Mouse (Mus musculus): ENCODE measurements around the gene Rnf103. TPM values are rescaled to one million over a fixed set of nuclear protein-coding genes. Genes with fewer than 3 reads are reported as not detected.

The Rnf103 gene
- total RNA-seq, 2 experiments from 2014 or later, result 11.5 to 11.9 TPM

- ATAC-seq (replicated peaks; ENCODE audit: low FRiP score, poor library complexity, severe bottlenecking), result no peak
These were observed 5.7 kb upstream of the Rnf103 start for GRCm38 (mm10) chr6:71487966-71488365.

DNA sequence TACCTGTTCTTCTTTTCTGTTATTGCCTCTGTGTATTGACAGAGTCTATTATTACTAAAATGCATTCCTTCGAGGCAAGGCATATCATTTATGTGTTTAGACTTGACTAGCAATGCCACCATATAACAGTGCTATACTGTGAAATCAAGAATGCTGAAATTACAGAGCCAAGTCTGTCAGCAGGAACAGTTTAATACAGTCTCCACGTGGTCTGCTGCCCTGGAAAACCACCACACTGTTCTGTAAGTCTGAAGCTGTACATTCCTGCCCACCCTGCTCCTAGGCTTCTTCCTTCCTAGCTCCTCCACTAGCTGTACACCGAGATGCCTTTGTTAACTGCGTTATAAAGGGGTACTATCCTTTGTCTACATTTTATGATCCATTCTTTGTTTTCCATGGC is 1.6 kb upstream of the Rnf103 start:
- no peak for ATAC-seq (replicated peaks; ENCODE audit: low FRiP score, poor library complexity, severe bottlenecking)

GRCm38 (mm10) chr6:71492756-71493674 is 679 bp upstream of the Rnf103 start:
- ATAC-seq (replicated peaks; ENCODE audit: low FRiP score, poor library complexity, severe bottlenecking), result no peak

- ATAC-seq (replicated peaks; ENCODE audit: low FRiP score, poor library complexity, severe bottlenecking), result peak; percentile 64
These were observed 787 bp downstream of the Rnf103 start for GRCm38 (mm10) chr6:71494341-71495020.

- ATAC-seq (replicated peaks; ENCODE audit: low FRiP score, poor library complexity, severe bottlenecking), result no peak
These were observed 6.9 kb downstream of the Rnf103 start for GRCm38 (mm10) chr6:71500575-71500974.

DNA sequence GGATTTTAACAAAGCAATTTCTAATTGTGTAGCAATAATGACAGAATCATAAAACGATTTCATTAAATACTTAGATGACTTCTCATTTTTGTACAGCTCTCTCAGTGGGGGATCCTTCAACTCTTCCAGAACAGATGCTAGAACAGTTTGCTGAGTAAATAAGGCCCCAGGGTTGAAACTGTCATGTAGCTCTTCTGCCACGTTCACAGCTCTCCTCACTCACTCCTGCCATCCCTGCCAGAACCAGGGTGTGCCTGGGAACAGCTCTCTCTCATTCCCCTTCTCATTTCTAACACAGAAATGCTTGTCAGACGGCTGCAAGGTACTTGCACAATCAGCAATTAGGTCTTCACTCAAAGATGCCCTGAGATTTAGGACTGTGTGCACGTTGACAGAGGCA is 9.3 kb downstream of the Rnf103 start:
- no peak for ATAC-seq (replicated peaks; ENCODE audit: low FRiP score, poor library complexity, severe bottlenecking)

DNA sequence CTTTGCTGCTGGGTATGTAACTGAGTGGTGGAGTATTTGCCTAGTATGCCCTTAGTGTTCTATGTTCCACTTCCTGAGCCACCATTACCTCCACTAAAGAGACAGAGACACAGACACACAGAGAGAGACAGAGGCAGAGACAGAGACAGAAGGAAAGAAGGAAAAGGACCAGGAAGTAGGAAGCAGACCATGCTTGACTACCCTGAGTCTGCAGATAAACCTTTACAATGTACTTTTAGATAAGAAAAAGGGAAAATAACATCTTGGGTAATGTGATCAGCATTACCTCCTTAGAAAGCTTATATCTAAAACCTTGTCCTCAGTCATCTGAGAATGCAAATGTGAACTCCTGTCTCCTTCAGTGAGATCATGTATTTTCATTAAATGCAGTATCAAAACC is 10.0 kb downstream of the Rnf103 start:
- no peak for ATAC-seq (replicated peaks; ENCODE audit: low FRiP score, poor library complexity, severe bottlenecking)

DNA sequence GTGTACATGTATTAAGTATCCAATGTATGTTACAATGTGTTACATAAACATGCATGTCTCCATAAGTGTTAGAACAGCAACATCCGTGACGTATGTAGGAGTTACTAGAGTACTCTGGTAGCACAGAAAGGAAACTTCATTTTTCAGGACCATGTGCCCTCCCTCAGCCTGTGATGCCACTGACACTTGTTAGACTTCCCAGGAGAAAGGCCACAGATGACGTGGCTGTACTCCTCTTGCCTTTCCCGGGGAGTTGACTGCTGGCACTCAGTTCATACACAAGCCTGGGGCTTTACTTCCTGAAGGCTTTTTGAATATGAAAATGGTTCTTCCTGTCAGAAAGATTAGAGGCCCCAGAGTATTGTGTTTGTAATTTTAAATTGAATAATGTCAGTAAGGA is 10.4 kb downstream of the Rnf103 start:
- no peak for ATAC-seq (replicated peaks; ENCODE audit: low FRiP score, poor library complexity, severe bottlenecking)

GRCm38 (mm10) chr6:71505671-71506070 is 12.0 kb downstream of the Rnf103 start:
- no peak for ATAC-seq (replicated peaks; ENCODE audit: low FRiP score, poor library complexity, severe bottlenecking)

DNA sequence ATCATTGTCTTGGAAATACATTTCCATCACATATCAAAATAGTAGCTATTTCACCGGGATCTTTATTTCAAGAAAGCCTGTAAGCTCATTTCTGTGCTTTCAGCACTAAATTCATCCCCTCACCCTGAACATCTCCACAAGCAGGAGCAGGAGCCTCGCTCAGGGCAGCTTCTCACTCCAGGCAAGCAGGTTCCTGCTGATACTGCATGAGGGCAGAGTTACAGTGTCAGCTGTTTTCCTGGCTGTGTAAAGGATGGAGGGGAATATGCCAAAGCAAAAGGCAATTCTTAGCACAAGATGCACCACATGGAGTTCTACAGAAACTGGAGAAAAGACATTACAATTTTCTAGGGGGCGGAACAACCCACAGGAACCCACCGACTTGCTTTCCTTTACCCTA is 25.8 kb downstream of the Rnf103 start:
- no peak for ATAC-seq (replicated peaks; ENCODE audit: low FRiP score, poor library complexity, severe bottlenecking)

- ATAC-seq (replicated peaks; ENCODE audit: low FRiP score, poor library complexity, severe bottlenecking), result no peak
These were observed 31.9 kb downstream of the Rnf103 start for GRCm38 (mm10) chr6:71525556-71525955.

DNA sequence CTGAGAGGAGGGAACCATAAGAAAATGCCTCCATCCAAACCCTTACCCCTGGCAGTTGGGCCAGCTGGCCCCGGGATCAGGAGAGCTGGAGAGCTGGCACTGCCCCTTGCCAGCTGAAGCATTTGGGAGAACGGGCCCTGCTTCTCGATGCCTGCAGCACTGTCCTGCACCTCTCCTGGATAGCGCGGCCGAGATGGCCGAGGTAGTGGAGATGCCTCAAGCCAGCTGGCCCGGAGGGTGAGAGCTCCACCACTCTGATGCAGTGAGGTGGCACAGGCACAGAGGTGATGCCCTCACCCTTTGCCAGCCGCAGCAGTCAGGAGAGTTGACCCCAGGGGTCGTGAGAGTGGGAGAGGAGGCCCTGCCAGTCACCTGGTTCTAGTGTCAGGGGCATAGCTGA is 33.4 kb downstream of the Rnf103 start:
- ATAC-seq (replicated peaks; ENCODE audit: low FRiP score, poor library complexity, severe bottlenecking), result peak; percentile 47; the same call in 1 of the 2 replicates

DNA sequence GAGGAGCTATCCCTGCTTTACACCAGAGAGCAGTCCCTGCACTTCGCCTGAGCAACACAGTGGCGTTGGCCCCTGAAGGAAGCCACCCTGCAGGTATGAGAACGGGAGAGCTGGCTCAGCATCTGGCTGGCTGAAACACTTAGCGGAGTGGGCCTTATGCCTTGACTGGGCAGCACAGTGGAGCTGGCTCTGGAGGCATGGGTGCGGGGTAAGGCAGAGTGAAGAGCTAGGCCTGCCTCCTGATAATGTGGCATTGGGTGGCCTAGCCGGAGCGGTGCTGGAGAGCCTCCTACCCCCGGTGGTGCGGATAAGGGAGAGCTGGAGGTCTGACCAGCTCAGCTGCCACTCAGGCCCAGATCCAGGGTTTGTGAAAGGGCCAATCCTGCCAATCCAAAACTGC is 34.1 kb downstream of the Rnf103 start:
- ATAC-seq (replicated peaks; ENCODE audit: low FRiP score, poor library complexity, severe bottlenecking), result no peak

- no peak for ATAC-seq (replicated peaks; ENCODE audit: low FRiP score, poor library complexity, severe bottlenecking)
These were observed 36.5 kb downstream of the Rnf103 start for GRCm38 (mm10) chr6:71530176-71530575.

DNA sequence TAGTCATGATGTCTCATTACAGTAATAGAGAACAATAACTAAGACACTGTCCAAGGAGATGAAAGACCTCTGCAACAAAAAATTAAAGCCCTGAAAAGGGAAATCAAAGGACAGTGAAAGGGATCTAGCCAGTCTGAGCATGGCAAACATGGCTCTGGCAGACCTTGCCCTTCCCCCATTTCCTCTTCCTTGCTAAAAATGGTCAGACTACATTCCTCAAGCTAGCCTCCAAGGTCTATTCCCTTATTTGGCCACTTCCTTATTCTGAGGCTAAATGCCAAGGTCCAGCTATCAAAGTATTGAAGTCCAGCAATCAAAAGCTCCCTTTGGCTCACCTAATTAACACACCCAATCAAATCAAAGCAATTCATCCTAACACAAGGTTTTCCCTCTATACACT is 43.6 kb downstream of the Rnf103 start:
- ATAC-seq (replicated peaks; ENCODE audit: low FRiP score, poor library complexity, severe bottlenecking), result no peak

- ATAC-seq (replicated peaks; ENCODE audit: low FRiP score, poor library complexity, severe bottlenecking), result peak; percentile 98
These were observed 50.2 kb downstream of the Rnf103 start, which contains the start of gene Chmp3 for GRCm38 (mm10) chr6:71543686-71544499. Gene Chmp3, plus strand, starts transcription at chr6:71543797.

DNA sequence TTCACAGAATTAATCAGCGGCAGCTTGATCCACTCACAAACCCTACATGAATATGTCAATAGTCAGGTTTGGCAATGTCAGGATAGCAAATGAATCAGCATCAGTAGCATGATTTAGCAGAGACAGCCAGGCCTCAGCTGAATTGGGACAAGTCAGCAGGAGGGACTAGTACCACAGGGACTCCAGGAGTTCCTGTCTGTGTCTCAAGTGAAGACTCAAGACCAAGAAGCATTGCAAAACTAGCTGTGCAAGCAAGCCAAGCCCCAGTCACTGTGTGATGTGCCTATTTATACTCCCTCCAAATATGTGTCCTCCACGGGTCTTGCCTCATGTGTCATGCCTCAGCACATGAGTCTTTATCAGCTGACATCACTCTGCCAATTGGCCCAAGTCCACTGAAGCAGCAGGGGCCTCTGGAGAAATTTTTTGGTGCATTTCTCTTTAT is 61.8 kb downstream of the Rnf103 start:
- peak; percentile 97 for ATAC-seq (replicated peaks; ENCODE audit: low FRiP score, poor library complexity, severe bottlenecking)

GRCm38 (mm10) chr6:71556826-71557225 is 63.1 kb downstream of the Rnf103 start:
- ATAC-seq (replicated peaks; ENCODE audit: low FRiP score, poor library complexity, severe bottlenecking), result no peak

All from erythroblast, adult 5-6 weeks (primary cell).